Mouse (Mus musculus): ENCODE measurements around the gene Slc12a9.

DNA sequence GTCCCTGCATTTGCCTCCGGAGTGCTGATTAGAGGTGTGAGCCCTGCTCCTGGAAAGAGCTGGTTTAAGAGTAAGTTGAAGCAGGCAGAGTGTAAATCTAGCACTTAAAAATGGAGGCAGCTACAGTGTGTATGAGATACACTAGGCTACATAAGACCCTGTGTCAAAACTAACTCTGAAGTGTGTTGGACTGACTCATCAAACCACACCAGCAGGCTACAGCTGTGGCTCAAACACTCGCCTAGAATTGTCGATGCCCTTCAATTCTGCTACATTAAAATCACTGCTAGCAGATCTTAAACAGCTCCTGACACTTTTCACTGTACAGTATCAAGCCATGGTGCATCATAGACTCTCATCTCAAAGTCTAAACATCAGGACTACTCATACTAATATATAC lies 29.2 kb downstream of the Slc12a9 start:
- TF ChIP-seq FLI1 (IDR thresholded peaks at IDR 0.05; ENCODE audit: low read length) = no peak
- no peak for TF ChIP-seq GATA1 (IDR thresholded peaks at IDR 0.05; ENCODE audit: borderline replicate concordance, low read length)
